Mouse (Mus musculus): ENCODE measurements around the gene Zcchc14.

GRCm38 (mm10) chr8:121598190-121598589 lies 54.5 kb downstream of the Zcchc14 start:
- TF ChIP-seq CTCF (IDR thresholded peaks at IDR 0.05; ENCODE audit: low read depth, low read length) (no peak), TAL1 (conservative IDR thresholded peaks at IDR 0.05; ENCODE audit: low read depth, low read length) (no peak)

All from G1E (cell line).